Mouse (Mus musculus): ENCODE results near the gene Ryk. TPM values are rescaled to one million over a fixed set of nuclear protein-coding genes. Genes with fewer than 3 reads are reported as not detected.

Ryk gene
- total RNA-seq (2023; ENCODE audit: inconsistent age): 1.3 to 1.9 TPM (median 1.6 TPM) in 4 replicates

DNA sequence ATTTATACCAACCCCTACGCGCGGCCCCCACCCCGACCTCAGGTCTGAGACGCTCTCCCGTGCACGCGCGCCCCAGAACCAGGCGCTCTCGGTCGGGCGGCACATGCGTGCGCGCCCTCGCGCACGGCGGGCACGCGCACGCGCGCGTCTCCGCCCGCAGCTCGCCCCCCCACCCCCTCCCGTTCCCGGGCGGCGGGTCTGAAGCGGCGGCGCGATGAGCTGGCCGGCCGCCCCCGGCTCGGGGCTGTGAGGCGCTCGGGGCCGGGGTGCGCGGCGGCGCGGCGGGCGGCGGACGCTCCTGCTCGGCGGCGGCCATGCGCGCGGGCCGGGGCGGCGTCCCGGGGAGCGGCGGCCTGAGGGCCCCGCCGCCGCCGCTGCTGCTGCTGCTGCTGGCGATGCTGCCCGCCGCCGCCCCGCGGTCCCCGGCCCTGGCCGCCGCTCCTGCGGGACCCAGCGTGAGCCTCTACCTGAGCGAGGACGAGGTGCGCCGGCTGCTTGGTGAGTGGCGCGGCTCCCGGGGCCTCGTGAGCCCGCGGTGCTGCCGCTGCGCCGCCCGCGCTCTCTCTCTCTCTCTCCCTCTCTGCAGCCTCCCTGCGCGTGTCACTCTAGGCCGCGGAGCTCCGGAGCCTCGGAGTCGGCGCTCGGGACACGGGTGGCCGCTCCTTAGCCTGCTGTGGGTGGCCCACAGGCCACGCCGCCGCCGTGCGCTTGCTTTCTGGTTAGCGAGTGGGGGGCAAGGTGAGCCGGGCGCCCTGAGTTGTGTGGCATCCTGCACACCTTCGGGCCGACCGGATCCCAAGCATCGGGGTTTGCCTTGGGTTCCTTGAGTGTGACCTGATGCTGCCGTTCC is at the start of gene Ryk:
TSS of gene Ryk (plus strand) at position 176 of the 850 bp plus-strand sequence.

Other genes with a start within 250 kb of the Ryk start
- gene Anapc13, start 208.6 kb upstream of the Ryk start, total RNA-seq (2023; ENCODE audit: inconsistent age): 84.6 to 108 TPM (median 101 TPM) in 4 replicates
- gene Cep63, start 208.4 kb upstream of the Ryk start, total RNA-seq (2023; ENCODE audit: inconsistent age): 79.3 to 90.6 TPM (median 86.3 TPM) in 4 replicates
- gene Amotl2, start 118.2 kb upstream of the Ryk start, total RNA-seq (2023; ENCODE audit: inconsistent age): not detected in 4 replicates
- gene Slco2a1, start 153.8 kb downstream of the Ryk start, total RNA-seq (2023; ENCODE audit: inconsistent age): 0.06 TPM in 1 of 4 replicates, not detected in the others

Measured in B cell, adult (primary cell).